Mouse (Mus musculus) frontal cortex, adult 2 months (tissue): ENCODE measurements at regions not wholly inside any gene's neighbourhood (a gene's known extent, or its start where the extent isn't known, plus 50 kb on each side); places are given as distances from the start of the nearest gene placed in this dataset.

Experiments used
- DNase-seq, 2 experiments: peaks; one replicate each; pipeline ENCODE4 v3.0.0; 2022; ENCODE audit warnings: low spot score in 1 of 2; ENCODE audit errors: extremely low spot score in 1 of 2

- DNase-seq: no peak
Observed at GRCm38 (mm10) chr15:52954715-52955593, 929.8 kb upstream of the Gm7489 start.

GRCm38 (mm10) chr15:52959711-52960110 lies 925.0 kb upstream of the Gm7489 start:
- DNase-seq: peak; percentile 9 to 30

GRCm38 (mm10) chr15:52961491-52961890 lies 923.2 kb upstream of the Gm7489 start:
- no peak for DNase-seq

GRCm38 (mm10) chr15:52963918-52964317 lies 920.8 kb upstream of the Gm7489 start:
- no peak for DNase-seq

GRCm38 (mm10) chr15:52964403-52964802 lies 920.3 kb upstream of the Gm7489 start:
- no peak for DNase-seq

GRCm38 (mm10) chr15:52967801-52968235 lies 916.9 kb upstream of the Gm7489 start:
- peak in 1 of 2 experiments; percentile 3 for DNase-seq

- no peak for DNase-seq
Observed at GRCm38 (mm10) chr15:52982821-52983220, 901.9 kb upstream of the Gm7489 start.

- no peak for DNase-seq
Observed at GRCm38 (mm10) chr15:52990580-52990979, 894.1 kb upstream of the Gm7489 start.

GRCm38 (mm10) chr15:52994351-52994750 lies 890.4 kb upstream of the Gm7489 start:
- DNase-seq: peak in 1 of 2 experiments; percentile 33

GRCm38 (mm10) chr15:52999200-52999599 lies 885.5 kb upstream of the Gm7489 start:
- DNase-seq: no peak

GRCm38 (mm10) chr15:52999776-53000175 lies 884.9 kb upstream of the Gm7489 start:
- DNase-seq: peak; percentile 49 to 64

GRCm38 (mm10) chr15:53001429-53001828 lies 883.3 kb upstream of the Gm7489 start:
- DNase-seq: peak; percentile 57 to 69

GRCm38 (mm10) chr15:53001964-53002363 lies 882.7 kb upstream of the Gm7489 start:
- DNase-seq: no peak

GRCm38 (mm10) chr15:53004078-53004477 lies 880.6 kb upstream of the Gm7489 start:
- no peak for DNase-seq

- no peak for DNase-seq
Observed at GRCm38 (mm10) chr15:53006844-53007243, 877.9 kb upstream of the Gm7489 start.

GRCm38 (mm10) chr15:53009337-53009736 lies 875.4 kb upstream of the Gm7489 start:
- no peak for DNase-seq
